Mouse (Mus musculus) spleen, postnatal 4 days (tissue): ENCODE measurements around the gene Tbc1d8.

Experiments
- DNase-seq, 2 experiments: peaks; one replicate each; pipeline ENCODE4 v3.0.0; 2022; ENCODE audit warnings: low spot score in 2 of 2

The Tbc1d8 gene

DNA sequence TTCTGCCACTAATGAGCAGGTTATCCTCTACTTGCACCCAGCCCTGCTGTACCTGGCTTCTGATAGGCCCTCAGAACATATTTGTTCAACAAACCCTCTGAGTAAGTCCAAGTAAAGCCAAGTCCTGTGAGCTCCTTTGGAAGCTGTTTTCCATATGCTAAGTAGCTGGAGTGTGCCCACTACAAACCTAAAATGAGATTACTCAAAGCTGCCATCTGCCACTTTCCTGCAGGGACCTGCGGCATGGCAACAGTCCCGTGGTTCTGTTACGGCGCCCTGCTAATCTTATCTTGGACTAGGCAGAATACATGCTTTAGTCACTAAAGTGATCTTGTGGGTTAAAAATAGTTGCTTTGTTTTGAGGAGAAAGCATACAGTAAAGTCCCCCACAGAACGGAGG, 32.4 kb downstream of the Tbc1d8 start:
- no peak for DNase-seq

DNA sequence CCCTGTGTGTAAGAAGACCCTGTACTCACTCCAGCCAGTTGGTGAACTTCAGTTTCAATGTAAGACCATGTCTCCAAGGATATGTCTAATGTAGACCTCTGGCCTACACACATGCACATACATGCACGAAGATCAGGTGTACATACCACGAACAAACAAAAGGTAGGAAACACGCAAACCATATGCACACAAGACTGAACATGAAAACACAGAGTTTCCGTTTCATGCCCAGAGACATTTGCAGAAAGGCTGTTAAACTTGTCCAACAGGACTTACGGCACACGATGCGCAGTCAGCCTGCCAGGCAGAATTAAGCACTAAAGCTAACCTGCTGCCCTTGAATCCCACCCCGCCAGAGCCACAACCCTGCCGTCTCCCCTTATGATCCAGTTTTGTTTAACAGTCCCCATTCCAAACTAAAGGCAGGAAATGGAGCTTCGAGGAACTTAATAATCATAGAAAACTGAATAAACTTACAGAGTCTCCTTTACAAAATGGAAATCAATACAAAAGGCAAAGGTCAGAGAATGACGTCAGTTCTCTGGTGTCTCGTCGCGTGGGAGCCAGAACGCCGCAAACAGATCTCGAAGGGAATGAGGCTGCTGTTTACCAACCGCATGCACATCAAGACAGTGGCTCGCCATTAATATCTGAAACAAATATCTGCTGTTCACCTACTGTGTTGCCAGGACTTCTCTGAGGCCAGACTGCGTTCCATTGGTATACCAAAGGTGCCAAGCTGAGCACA, 33.1 kb downstream of the Tbc1d8 start:
- DNase-seq: no peak

DNA sequence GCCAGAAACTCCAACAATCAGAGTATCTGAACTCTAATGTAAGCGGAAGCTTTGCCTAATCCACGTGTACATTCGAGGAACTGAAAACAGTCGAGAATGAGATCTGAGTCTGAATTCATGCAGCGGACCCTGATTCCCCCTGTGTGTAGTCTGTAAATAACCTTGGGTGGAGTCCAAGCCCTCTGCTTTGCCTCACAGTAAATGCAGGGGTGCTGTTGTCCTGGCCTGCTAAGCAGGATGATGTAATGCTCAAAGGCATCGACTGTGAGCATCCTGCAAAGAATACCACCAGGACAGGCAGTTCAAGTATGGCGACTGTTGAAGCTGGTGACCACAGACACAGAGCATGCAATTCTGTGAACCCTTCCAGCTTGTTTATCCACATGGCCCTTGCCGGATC, 34.8 kb downstream of the Tbc1d8 start:
- DNase-seq: no peak

DNA sequence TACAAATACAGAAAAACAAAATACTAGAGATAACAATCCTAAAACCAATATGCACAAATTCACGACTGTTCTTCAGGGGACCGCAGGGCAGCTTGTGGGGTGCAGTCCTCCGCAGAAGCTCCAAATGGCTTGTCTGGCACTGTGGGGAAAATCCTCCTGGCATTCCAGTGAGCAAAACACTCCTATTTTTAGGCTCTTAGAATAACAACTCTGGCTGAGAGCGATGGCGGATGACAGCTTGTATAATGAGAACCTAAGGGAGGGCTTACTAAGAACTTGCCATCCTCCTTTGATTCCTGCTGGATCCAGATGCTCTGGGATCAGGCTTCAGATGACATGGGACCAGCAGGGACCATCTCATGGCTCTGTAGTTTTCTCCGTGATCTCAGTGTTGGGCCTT, 36.9 kb downstream of the Tbc1d8 start:
- no peak for DNase-seq

DNA sequence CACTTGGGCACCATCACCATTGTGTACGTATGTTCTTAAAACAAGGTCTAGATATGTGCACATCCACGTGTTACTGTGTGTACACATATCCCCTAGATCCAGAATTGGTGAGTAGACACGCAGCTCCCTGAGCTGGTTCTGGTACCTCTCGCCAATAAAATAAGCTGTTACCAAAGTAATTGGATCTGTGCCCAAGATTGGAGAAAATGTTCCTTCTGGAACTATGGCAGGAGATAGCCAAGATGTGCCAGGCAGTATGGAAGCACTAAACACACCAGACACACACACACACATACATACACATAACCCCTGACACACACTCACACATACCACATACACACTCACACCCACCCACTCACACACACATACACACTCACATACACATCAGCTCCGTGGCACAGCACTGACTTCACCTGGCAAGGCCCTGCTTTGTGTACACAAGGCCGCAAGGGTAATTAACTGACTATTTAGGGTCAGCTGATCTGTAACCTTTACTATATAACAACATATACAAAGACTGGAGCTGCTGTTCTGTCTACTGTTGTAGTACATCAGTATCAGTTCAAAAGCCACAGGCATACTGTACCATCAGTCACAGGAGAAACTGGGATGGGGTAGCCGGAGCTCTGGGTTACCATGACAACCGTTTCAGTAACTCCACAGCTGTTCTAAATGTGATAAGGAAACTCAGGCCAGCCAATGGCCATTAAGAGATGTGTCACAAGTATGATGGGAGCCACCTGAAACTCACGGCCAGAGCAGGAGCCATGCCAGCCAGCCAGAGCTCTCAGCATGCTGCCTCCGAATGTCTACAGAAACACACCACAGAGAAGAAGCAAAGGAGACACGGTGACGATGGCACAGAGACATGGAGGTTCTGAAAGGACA, 38.6 kb downstream of the Tbc1d8 start:
- no peak for DNase-seq

DNA sequence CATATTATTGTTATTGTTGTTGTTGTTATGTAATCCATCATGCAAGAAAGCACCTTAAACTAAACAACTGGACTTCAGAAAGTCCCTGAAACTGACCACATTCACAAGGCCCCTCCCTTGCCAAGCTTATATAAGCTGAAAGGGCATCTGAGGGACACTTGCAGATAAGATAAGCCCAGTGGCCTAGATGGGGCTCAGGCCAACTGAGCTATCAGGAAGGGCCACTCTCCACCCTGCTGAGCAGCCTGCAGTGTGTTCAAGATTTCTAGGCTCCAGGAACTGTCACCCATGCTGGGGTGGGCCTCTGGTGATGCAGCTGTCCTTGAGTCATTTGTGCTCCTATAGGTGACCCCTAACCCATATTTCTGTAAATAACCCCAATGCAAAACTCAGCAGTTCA, 39.9 kb downstream of the Tbc1d8 start:
- no peak for DNase-seq

DNA sequence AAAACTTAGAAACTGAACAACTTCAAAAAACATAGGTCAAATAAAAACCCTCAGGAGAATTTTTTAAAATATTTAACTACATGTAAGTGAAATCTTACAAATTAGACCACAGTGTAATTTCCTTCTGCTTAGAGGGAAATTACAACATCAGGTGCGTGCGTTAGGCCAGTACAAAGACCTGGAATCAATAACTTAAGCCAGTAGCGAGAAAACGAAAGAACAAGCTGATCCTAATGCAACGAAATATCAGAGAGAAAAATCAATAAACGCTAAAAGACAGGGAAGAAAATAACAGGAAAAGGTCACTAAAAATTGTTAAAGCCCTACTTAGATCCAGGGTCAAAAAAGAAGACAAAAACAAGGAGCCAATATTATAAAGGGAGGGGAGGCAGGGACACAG, 44.3 kb downstream of the Tbc1d8 start:
- DNase-seq: no peak

DNA sequence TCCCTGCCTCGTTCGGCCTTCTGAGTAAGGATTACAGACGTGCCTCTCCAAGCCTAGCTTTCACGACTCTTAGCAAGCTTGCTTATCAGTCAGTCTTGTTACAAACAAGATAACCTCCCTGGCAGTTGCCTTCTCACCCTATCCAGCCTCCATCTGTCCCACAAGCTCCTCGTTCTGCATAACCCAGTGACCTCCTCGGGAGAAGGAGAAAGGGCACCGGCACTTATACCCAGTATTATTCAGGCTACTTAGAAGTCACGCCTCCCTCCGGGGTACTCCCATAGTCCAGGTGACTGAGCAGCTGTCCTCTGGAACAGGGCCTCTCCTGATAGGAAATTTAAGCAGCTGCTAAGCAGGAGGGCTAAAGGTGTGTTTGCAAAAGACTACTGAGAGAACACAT, 48.5 kb downstream of the Tbc1d8 start:
- no peak for DNase-seq

DNA sequence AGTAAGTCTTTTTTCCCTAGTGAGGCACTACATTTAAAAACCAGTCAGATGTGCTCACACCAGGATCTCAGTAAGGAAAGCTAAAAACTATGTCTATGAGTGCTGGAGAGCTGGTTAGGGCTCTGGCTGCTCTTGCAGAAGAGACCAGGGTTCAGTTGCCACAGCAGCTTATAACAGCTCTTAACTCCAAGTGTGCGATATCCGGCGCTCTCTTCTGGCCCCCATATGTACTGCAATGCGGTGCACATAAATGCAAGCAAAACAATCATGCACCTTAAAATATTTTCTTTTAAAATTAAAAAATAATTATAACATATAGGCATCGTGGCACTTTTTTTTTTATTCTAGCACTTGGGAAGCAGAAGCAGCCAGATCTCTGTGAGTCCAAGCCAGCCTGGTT, 49.5 kb downstream of the Tbc1d8 start:
- no peak for DNase-seq

DNA sequence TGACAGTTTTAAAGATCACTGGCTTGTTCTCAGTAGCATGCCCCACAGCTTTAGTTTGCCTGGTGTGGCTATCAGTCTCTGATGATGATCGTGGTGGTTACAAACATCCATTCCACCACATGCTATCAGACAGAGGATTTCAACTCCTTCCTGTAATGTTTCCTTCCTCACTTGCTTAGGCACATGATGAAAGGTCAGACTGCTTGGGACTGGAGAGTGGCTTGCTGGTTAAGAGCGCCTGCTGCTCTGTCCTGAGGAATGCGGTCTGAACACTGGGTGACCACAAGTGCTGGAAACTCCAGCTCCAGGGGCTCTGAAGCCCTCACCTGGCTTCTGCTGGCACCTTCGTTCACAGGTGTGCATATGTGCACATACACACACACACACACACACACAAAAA, 50.3 kb downstream of the Tbc1d8 start:
- DNase-seq: no peak

DNA sequence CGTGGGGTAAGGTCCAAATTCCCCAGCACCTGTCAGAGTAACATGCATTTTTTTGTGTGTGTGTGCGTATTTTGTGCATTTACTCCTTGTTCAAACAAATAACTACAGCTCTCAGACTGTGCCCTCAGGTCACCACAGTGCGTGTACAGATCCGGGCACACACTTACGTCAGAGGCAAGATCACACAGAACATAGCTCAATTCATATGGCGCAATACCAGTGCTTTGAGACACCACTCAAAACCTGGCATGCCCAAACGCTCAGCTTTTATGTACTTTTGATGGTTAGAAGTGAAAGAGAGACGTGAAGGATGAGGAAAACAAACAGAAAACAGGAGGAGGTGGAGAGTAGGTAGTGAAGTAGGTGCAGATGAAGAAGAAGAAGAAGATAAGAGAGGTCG, 53.1 kb downstream of the Tbc1d8 start:
- DNase-seq: no peak

DNA sequence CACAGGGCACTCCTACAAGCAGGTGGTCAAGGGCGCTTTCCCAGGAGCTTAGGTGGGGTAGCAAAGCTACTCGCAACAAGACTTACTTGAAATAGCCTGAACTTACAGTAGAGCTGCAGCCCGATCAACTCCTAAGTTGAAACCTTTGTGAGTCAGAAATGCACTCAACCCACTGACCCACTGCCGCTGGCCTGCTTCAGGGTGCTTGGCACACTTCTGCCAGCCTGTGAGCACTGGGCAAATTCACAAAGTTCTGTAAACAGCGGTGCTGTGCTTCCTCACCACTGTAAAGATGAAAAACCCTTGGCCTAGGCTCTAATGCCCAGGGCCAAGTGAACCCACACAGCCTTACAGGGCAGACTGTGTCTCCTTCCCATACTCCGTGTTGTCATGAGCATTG, 57.6 kb downstream of the Tbc1d8 start:
- DNase-seq: no peak

DNA sequence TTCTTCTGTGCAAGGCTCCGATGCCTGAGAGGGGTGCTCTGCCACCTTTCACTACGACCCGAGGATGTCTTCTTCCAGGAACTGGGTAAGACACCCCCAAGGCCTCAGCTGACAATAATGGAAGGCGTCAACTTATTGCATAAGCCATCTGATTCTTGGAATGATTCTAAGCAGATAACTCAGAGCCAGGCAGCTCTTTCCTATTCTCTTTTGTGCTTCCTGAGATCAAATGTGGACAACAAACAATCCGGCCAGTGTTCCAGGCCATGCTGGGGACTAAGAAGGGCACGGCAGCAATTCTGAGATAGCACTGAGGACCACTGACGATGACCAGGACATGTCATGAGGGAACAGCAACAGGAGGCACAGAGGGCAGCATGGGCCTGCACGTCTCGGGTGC, 59.7 kb downstream of the Tbc1d8 start:
- DNase-seq: no peak

DNA sequence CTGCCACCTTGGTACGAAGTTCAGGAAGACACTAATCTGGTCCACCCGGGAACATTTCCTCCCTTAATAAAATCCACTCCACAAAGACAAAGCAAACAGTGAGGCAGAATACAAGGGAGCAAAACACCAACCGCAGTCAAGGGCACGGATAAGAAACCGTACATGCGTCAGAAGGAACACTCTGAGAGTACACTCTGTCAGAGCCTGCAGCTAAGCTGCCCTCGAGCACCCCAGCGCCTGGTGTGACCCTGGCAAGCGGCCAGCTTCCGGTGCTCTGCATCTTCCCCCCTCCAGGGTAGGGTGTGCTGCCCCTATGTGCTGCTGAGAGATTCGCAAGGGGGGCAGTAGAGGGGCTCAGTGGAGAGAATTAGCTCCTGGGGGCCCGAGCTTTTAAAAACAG, 60.7 kb downstream of the Tbc1d8 start:
- peak in 1 of 2 experiments; percentile 32 for DNase-seq

DNA sequence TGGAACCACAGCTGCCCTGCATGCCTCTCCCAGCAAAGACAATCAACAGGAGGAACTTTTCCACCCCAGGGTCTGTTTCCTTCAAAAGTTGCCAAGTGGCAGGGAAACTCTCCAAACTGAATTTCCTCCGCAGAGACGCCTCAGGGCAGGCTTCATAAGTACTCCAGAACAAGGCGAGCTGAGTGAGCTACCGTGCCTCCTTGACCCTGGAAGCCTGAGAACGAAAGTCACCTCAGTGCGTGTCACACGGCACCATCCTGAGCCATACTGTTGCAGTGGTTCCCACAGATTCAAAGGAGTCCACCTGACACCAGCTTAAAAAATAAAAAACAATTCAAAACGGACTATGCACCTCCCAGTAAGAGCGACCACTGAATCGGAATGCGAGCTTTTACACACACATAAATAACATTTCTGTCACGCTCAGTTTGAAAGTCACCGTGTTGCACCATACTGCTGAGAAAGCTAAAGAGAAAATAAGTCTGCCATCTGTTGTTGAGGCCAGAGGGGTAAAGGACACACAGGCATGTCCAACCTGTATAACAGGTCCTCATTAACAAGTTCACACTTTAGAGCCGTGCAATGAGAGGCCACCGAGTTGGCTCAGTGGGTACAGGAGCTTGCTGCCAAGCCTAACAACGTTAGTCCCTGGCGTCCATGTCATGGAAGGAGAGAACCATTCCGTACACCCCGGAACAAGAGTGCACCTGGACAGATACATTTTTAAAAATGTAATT, 68.3 kb downstream of the Tbc1d8 start:
- no peak for DNase-seq

DNA sequence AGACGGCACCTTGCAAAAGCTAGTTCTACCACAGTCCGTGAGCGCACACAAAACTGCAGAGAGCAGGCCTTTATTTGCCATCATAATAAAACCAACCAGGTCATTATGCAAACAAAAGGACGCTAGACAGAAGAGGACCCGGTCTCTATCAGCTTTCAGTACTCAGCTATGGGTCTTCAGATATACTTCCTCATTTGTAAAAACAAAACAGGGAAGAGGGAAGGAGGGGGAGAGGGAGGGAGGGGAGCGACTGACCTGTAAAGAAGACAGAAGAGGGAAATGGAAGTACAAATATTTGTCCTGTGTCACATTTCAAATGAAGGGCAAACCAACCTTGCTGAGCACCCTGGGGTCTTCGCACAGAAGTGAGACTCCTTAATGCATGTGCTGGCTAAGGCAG, 69.9 kb downstream of the Tbc1d8 start:
- DNase-seq: no peak

DNA sequence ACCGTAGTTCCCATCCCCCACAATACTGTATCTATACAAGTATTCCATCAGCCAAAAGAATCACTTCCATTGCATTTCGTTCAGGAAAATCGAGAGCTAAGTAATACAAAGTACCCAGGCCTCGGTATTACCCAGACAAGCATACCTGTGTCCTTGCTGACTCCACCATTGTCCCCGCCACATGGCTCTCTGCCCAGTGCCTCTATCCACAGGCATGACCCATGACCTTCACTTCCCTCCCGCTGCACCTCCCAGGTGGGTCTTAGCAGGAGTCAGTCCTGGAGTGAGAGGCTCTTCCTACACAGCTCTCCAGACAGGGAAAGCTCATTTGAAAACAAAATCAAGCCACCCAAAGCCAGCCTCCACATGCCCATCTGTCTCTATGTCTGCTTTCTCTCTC, 70.4 kb downstream of the Tbc1d8 start:
- DNase-seq: no peak

DNA sequence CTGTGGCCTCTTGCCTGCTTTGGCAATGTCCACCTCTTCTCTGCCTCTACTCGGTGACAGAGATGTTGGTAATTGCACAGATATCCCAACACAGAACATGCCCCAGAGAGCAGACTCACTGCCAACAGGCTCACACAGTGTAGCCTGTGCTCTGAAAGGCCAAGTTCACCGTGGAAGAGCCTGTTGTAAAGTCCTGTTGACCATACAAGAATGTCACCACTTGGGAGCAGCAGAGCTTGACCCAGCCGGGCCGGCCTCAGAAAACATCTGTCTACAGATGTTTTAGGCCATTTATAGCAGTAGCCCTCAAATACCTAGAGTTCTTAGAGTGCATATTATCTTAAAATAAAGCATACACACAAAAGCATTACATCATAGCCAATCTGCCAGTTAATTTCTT, 71.4 kb downstream of the Tbc1d8 start:
- DNase-seq: no peak

DNA sequence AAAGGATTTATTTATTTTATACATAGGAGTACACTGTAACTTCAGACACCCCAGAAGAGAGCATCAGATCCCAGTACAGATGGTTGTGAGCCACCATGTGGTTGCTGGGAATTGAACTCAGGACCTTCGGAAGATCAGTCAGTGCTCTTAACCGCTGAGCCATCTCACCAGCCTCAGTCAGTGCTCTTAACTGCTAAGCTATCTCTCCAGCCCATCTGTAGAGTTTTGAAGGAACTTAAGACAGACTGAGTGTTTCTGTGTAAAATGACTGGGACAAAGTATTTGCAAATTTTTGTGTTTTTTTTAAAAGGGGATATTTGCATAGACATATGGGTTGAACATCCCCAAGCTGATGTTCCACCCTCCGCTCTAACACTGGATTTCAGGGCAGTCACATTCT, 78.4 kb downstream of the Tbc1d8 start:
- DNase-seq: no peak

DNA sequence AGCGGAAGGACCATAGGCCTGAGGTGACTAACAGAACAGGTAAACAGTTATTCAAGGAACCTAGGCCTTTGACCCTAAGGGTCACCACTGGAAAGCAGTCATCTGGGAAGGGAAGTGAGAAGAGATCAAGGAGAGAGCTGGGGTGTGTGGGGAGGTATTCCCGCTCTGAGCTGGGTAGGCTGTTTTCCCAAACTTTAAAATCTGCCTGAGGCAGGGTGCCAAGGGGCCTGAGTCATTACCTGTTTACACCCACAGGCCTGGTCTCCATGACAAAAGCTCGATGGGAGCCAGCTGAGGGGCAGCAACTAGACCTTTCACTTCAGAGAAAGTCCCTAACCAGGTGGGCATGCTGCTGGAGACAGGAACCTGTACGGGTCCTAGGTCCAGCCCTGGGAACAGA, 79.3 kb downstream of the Tbc1d8 start:
- no peak for DNase-seq

DNA sequence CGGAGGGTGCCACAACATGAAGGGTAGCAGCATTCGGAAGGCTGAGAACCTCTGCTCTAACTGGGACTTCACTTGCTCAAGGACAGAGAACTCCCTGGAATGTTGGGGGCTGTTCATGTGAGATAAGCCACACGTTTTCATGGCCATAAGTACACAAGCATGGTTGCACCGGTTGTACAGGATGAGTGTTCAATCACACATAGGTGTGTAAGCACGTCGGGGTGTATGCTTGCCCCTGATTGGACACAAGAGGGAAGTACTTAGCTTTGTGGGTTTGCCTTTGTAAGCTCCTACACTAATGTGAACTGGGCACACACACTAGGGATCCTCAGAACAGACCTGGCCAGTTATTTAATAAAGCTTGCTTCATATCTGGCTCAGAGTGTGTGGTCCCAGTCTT, 80.3 kb downstream of the Tbc1d8 start:
- no peak for DNase-seq

DNA sequence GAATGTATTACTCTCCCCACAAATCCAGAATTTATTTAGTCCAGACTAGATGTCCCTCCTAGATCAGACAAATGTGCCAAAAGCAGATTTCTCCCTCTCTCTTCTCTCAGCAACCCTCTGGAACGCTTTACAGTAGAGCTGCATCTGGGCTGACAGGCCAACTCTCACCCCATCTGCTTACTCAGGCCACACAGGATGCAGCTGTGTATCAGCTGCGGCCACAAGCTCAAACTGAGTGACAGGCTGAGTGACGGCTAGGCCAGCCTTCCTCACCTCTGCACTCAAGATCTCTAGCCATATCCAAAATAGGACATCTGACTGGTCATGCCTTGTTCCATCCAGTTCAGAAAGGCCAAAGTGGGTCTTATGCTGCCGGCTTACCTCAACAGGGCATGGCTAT, 82.2 kb downstream of the Tbc1d8 start:
- DNase-seq: no peak

DNA sequence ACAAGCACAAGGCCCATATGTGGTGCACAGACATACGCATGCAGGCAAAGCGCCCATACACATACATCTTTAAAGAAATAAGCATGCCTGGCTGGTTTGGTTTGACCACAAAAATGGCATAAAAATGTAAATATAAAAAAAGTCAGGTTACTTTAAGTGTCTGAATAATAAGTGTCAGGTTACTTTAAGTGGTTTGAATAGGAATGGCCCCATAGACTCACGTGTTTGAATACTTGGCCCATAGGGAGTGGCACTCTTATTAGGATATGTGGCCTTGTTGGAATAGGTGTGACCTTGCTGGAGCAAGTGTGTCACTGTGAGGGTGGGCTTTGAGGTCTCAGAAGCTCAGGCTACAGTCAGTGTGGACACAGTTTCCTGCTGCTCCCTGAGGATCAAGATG, 83.9 kb downstream of the Tbc1d8 start:
- no peak for DNase-seq
